Mouse (Mus musculus) intestine, postnatal 0 days (tissue): ENCODE measurements around the gene Mea1. TPM values are rescaled to one million over a fixed set of nuclear protein-coding genes. Genes with fewer than 3 reads are reported as not detected.

Source experiments
- ATAC-seq: fragments of 200-750 bp; cut with Nextera tagmentation; 2 replicates; pipeline ENCODE4 v1.8.0; 2017; ENCODE audit warnings: mild to moderate bottlenecking, moderate TSS enrichment, moderate library complexity
- H3K27ac ChIP-seq: fragments of 300-500 bp; sonication (generic); 2 replicates; pipeline ENCODE4 v1.5.1; 2014; ENCODE audit warnings: mild to moderate bottlenecking, low read depth, low read length, moderate library complexity
- H3K27me3 ChIP-seq: fragments of 300-500 bp; sonication (generic); replicated peaks from 2 replicates; pipeline ENCODE4 v1.6.1; 2014; ENCODE audit warnings: low read length, mixed read lengths; ENCODE audit not compliant: control insufficient read depth, insufficient read depth
- H3K36me3 ChIP-seq: fragments of 300-500 bp; sonication (generic); 2 replicates; pipeline ENCODE4 v1.6.1; 2014; ENCODE audit warnings: mild to moderate bottlenecking, moderate library complexity; ENCODE audit not compliant: control insufficient read depth, insufficient read depth
- H3K4me1 ChIP-seq: fragments of 300-500 bp; sonication (generic); replicated peaks from 2 replicates; pipeline ENCODE4 v1.6.1; 2014; ENCODE audit warnings: antibody characterized with exemption, low read length, mixed read lengths; ENCODE audit not compliant: control insufficient read depth, insufficient read depth
- H3K4me2 ChIP-seq: fragments of 300-500 bp; sonication (generic); replicated peaks from 2 replicates; pipeline ENCODE4 v1.6.1; 2014; ENCODE audit warnings: low read depth, mild to moderate bottlenecking, moderate library complexity
- H3K4me3 ChIP-seq: fragments of 300-500 bp; sonication (generic); 2 replicates; pipeline ENCODE4 v1.5.1; 2014; ENCODE audit warnings: low read depth, low read length
- H3K9ac ChIP-seq: fragments of 300-500 bp; sonication (generic); 2 replicates; pipeline ENCODE4 v1.6.1; 2014; ENCODE audit warnings: mild to moderate bottlenecking, low read depth, low read length
- H3K9me3 ChIP-seq: fragments of 300-500 bp; sonication (generic); 2 replicates; pipeline ENCODE4 v1.6.1; 2016; ENCODE audit warnings: mixed run types; ENCODE audit not compliant: control insufficient read depth
- CTCF ChIP-seq: sonication (generic); IDR thresholded peaks from 2 replicates; pipeline ENCODE4 v1.5.1; 2016; ENCODE audit warnings: low read depth, mild to moderate bottlenecking, control low read depth, antibody characterized with exemption, moderate library complexity
- WGBS: fragments of 180-500 bp; shearing (Covaris S2); extraction: QIAGEN DNeasy Blood & Tissue Kit; methylation state at CpG from one replicate; pipeline ENCODE4 v1.1.7; 2014; 5-methylcytosine and 5-hydroxymethylcytosine counted together
- polyA plus RNA-seq: library from polyadenylated mRNA; unstranded; fragments of >200 nt; fragmentation: Nextera tagmentation; extraction: Ambion mirVana; gene quantifications from 2 replicates; pipeline ENCODE4 v1.2.1, GENCODE M21; 2015

The Mea1 gene
- polyA plus RNA-seq, 1 experiment from 2014 or later: 132 TPM

DNA sequence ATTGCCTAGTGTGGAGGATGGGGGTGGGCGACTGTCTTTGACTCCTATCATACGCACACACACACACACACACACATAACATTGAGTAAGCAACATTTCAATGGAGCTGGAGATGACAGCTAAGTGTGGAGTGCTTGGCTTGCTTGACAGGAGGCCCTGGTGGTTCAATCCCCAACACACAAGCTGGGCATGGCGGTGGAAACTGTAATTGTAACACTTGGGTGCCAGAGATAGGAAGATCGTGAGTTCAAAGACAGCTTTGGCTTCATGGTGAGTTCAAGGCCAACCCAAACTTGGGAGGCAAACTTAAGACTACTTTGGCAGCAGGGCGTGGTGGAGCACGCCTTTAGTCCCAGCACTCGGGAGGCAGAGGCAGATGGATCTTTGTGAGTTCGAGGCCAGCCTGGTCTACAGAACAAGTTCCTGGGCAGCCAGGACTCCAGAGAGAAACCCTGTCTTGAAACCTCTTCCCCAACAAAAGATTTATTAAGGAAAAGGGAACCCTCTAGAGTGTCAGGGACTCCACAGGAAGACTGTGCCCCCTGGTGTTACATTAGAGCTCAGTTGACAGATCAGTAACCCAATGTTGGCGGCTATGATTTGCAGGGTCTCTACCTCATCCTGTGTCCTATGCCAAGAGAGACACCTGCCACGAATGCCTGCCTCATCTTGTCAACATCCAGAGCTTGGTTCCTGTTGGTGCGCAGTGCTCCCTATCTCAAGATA lies 36.3 kb downstream of the Mea1 start:
- Histone ChIP-seq H3K36me3 (0 out of 2 replicates have a peak, but pooled peaks cover 16% of the 10 kb centered on the region), H3K4me2 (no peak overlapping the region), H3K9me3 (no peaks in the 10 kb centered on the region), H3K9ac (no peak overlapping the region), H3K4me3 (no peak overlapping the region), H3K27ac (no peak overlapping the region), H3K4me1 (peaks cover 5% of the 10 kb centered on the region; the same call in 1 of the 2 replicates), H3K27me3 (no peaks in the 10 kb centered on the region)
- 93% methylated on average over 11 of the region's 11 CpGs for WGBS
- peak; percentile 40 for TF ChIP-seq CTCF
- no peak for ATAC-seq

DNA sequence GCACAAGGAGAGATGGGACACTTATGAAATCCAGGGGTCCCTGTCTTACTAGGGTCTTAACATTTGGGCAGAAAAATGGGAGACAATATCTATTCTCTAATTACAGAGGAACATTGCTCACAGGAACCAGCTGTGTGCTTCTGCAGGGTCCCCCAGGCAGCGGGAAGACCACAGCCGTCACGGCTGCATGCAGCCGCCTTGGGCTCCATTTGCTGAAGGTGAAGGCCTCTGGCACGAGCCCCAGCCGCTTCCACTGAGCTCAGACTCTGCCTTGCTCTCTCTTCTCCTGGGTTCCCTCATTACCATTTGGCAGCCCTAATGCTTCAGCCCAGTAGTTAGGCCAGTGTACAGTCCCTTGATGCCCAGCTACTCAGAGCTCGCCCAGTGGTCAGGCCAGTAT lies 42.5 kb downstream of the Mea1 start:
- H3K4me1 ChIP-seq: no peaks in the 10 kb centered on the region
- no peak overlapping the region for H3K4me2 ChIP-seq
- no peaks in the 10 kb centered on the region for H3K9me3 ChIP-seq
- H3K9ac ChIP-seq: no peak overlapping the region
- ATAC-seq: no peak
- no peak for TF ChIP-seq CTCF
- H3K27me3 ChIP-seq: no peaks in the 10 kb centered on the region
- H3K27ac ChIP-seq: no peak overlapping the region
- peaks cover 51% of the 10 kb centered on the region for H3K36me3 ChIP-seq
- no peak overlapping the region for H3K4me3 ChIP-seq
- 93% methylated on average over 7 of the region's 7 CpGs for WGBS

DNA sequence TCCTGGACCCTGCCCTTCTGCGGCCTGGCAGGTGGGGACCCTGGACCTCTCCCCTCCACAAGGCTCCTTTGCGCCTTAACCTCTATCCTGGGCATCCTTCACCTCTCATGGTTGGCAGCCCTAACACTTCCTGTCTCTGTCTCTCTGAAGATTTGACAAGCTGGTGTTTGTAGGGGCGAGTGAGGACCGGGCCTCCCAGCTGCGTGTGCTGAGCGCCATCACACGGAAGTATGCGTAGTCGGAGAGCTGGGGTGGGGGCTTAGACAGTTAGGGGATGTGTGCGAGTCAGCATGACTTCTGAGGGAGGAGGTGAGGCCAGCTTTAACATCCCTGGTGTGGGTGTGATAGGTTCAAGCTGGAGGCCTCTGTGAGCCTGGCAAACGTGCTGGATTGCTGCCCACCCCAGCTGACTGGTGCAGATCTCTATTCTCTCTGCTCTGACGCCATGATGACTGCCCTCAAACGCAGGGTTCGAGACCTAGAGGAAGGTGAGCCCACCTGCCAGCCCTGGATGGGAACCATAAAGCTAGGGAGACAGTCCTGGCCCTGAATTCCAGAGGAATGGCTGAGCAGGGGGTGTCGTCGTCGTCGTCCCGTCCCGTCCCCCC lies 46.0 kb downstream of the Mea1 start:
- Histone ChIP-seq H3K27ac (no peak overlapping the region), H3K4me2 (no peak overlapping the region), H3K4me3 (no peak overlapping the region), H3K9me3 (no peaks in the 10 kb centered on the region), H3K9ac (no peak overlapping the region), H3K27me3 (no peaks in the 10 kb centered on the region), H3K36me3 (peaks cover 51% of the 10 kb centered on the region), H3K4me1 (no peaks in the 10 kb centered on the region)
- TF ChIP-seq CTCF: no peak
- no peak for ATAC-seq
- WGBS: 79% methylated on average over 20 of the region's 20 CpGs

GRCm38 (mm10) chr17:46725273-46725672 lies 46.7 kb downstream of the Mea1 start:
- ATAC-seq: no peak

DNA sequence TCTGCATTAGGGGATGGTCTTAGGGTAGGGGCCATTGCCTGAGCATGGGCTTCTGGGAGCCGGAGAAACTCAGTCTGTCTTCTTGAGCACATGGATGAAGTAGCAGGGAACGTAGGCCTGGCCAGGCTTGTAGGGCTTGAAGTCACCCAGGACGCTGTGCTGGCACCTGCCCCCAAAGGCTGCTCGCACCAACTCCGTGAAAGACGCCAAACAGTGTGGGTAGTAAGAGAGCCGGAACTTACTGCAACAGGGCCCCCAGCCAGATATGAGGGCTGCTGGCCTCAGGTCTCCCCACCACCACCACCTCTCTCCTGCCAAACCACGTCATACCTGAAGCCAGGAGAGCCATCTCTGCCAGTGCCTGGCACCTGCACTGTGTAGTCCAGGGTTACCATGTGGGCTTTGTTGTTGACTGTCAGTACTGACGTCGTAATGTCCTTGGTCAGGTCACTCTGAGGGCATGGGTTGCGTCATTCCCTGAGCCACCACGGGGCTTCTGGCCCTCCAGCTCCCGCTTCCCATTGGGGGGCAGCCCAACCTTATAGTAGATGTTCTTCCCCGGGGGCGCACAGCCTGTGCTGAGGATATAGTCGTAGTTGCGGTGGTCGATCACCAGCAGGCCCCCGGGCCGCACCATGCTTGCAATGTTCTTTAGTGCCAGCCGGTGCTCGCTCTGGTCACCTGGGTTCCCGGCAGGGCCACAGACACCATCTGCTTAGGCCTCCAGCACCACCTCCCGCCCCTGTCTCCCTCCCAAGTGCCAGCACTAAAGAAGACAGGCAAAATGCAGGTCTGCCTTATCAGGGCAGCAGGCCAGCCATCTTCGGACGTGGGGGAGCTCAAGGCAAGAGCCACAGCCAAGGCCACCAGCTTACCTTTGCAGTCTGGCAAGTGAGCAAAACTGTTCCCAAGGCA lies 47.4 kb downstream of the Mea1 start:
- no peak for TF ChIP-seq CTCF
- Histone ChIP-seq H3K36me3 (peaks cover 41% of the 10 kb centered on the region), H3K9me3 (no peaks in the 10 kb centered on the region), H3K4me2 (no peak overlapping the region), H3K4me3 (no peak overlapping the region), H3K27me3 (no peaks in the 10 kb centered on the region), H3K9ac (no peak overlapping the region), H3K27ac (no peak overlapping the region), H3K4me1 (no peaks in the 10 kb centered on the region)
- WGBS: 89% methylated on average over 26 of the region's 26 CpGs
- ATAC-seq: no peak

More at GRCm38 (mm10) chr17:46725273-46725672, 46.7 kb downstream of the Mea1 start:
- no peaks in the 10 kb centered on the region for H3K27me3 ChIP-seq
- no peak overlapping the region for H3K27ac ChIP-seq
- H3K9me3 ChIP-seq: no peaks in the 10 kb centered on the region
- peaks cover 48% of the 10 kb centered on the region for H3K36me3 ChIP-seq
- TF ChIP-seq CTCF: peak; percentile 72
- WGBS: 62% methylated on average over 9 of the region's 9 CpGs
- H3K4me2 ChIP-seq: no peak overlapping the region
- H3K4me1 ChIP-seq: no peaks in the 10 kb centered on the region
- H3K9ac ChIP-seq: no peak overlapping the region
- no peak overlapping the region for H3K4me3 ChIP-seq

GRCm38 (mm10) chr17:46727271-46727670 lies 48.7 kb downstream of the Mea1 start:
- Histone ChIP-seq H3K27me3 (no peaks in the 10 kb centered on the region), H3K9me3 (no peaks in the 10 kb centered on the region), H3K4me2 (no peak overlapping the region), H3K36me3 (peaks cover 28% of the 10 kb centered on the region), H3K4me1 (no peaks in the 10 kb centered on the region), H3K9ac (no peak overlapping the region), H3K4me3 (no peak overlapping the region), H3K27ac (no peak overlapping the region)
- TF ChIP-seq CTCF: no peak
- no peak for ATAC-seq
- WGBS: 91% methylated on average over 11 of the region's 11 CpGs
